Mouse (Mus musculus): Measurements from ENCODE around the gene Ttc7. TPM values are rescaled to one million over a fixed set of nuclear protein-coding genes. Genes with fewer than 3 reads are reported as not detected.

Ttc7 gene
- polyA plus RNA-seq (2015; fragmentation: Nextera tagmentation; extraction: Ambion mirVana) = 15.4 and 16.3 TPM in 2 replicates

DNA sequence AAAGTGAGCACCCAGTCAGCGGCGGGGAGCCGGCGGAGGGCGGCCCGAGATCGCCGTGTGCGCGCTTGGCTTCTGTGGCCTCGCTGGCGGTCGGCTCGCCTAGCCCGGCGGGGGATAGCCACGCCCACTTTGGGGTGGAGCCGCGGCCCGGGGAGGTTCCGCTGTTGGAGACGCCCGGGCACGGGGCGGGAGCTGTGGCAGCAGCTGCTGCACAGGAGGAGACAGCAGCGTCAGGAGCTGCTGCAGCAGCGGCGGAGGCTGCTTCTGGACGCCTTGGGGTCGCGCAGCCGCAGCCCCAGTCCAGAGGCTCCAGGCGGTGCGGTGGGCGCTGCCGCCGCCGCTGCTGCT is at the start of gene Ttc7:
Gene Ttc7 (plus strand): TSS at position 181 of the 348 bp plus-strand sequence.
- H3K27me3 ChIP-seq (ENCODE audit: insufficient read depth, low read length) = no peaks in the 10 kb centered on the region
- peak within 1 kb of the TSS; percentile 99 for H3K27ac ChIP-seq
- no peaks in the 10 kb centered on the region for H3K9me3 ChIP-seq (replicated peaks; ENCODE audit: low read length)
- no peak for TF ChIP-seq CTCF (IDR thresholded peaks at IDR 0.05; ENCODE audit: low read depth)
- no peaks in the 10 kb centered on the region for H3K36me3 ChIP-seq (ENCODE audit: insufficient read depth, low read length)
- peak within 1 kb of the TSS; percentile 80 for H3K4me3 ChIP-seq (replicated peaks; ENCODE audit: low read depth, low read length)
- ATAC-seq (replicated peaks; ENCODE audit: low FRiP score, low read depth) (peak; percentile 93), DNase-seq (ENCODE audit: low spot score) (peak; percentile 96)
- WGBS = under 1% methylated on average over 30 of the region's 38 CpGs
- peaks cover 5% of the 10 kb centered on the region for H3K4me1 ChIP-seq (replicated peaks; ENCODE audit: insufficient read depth, low read length)
- H3K4me2 ChIP-seq (ENCODE audit: low read length) = peak within 1 kb of the TSS; percentile 99
- H3K9ac ChIP-seq (ENCODE audit: low read depth, low read length) = peak within 1 kb of the TSS; percentile 91

DNA sequence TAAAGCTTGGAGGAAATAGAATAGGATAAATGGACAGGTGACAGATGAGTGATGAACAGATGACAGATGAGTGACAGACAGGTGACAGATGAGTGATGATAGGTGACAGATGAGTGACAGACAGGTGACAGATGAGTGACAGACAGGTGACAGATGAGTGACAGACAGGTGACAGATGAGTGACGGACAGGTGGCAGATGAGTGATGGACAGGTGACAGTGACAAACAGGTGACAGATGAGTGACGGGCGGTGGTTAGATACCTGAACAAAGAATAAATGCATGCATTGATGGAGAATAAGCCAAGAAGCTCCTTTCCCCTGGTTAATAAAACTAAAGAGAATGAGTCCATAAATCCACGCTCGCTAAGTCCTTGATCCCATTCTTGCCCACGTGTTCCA is 47.7 kb upstream of the Ttc7 start:
- DNase-seq (ENCODE audit: low spot score) (no peak), ATAC-seq (replicated peaks; ENCODE audit: low FRiP score, low read depth) (no peak)
- no peak for TF ChIP-seq CTCF (IDR thresholded peaks at IDR 0.05; ENCODE audit: low read depth)
- no peaks in the 10 kb centered on the region for H3K9me3 ChIP-seq (replicated peaks; ENCODE audit: low read length)
- no peak overlapping the region for H3K4me3 ChIP-seq (replicated peaks; ENCODE audit: low read depth, low read length)
- no peak overlapping the region for H3K4me2 ChIP-seq (ENCODE audit: low read length)
- no peaks in the 10 kb centered on the region for H3K36me3 ChIP-seq (ENCODE audit: insufficient read depth, low read length)
- no peaks in the 10 kb centered on the region for H3K27me3 ChIP-seq (ENCODE audit: insufficient read depth, low read length)
- no peak overlapping the region for H3K9ac ChIP-seq (ENCODE audit: low read depth, low read length)
- no peak overlapping the region for H3K27ac ChIP-seq
- WGBS = 88% methylated on average over 6 of the region's 6 CpGs
- H3K4me1 ChIP-seq (replicated peaks; ENCODE audit: insufficient read depth, low read length) = no peaks in the 10 kb centered on the region

DNA sequence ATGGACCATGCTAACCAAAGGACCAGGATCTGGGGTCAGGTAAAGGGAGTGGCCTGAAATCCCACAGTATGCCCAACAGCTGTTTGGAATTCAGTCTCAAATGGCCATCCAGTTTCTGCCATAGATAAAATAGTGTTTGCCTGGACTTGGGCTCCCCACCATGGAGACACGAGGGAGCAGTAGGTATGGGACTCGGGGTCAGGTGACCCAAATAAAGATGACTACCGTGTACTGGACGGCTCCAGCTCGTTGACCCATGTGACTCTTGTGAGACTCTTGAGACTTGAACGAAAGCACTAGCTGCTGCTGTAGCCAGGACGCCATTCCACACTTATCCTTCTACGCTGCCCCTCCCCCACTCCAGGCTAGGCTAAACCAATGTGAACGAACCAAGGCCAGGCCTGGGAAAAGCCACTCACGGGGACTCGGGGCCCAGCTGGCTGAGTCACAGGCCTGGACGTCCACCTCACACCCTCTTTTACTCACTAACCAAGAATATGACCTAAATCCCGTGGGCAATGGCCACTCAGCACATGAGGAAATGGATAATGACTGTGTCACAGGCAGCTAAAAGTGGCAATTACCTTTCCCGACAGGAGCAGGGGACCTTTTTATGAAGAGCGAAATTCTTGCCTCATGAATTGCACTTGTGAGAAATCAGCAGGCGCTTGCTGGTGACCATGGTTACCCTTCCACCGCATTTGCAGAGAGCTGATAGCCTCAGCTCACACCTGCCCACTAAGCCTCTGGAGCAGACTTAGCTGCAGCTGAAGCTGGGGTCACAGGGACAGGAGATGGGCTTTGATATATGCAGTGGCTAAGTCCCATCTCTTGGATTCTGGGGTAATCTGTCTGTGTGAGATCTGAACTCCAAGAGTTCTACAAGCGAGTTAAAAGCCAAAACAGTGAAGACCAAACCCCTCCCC is 45.7 kb upstream of the Ttc7 start:
- Histone ChIP-seq H3K4me3 (replicated peaks; ENCODE audit: low read depth, low read length) (no peak overlapping the region), H3K36me3 (ENCODE audit: insufficient read depth, low read length) (no peaks in the 10 kb centered on the region), H3K27ac (no peak overlapping the region), H3K27me3 (ENCODE audit: insufficient read depth, low read length) (no peaks in the 10 kb centered on the region), H3K4me1 (replicated peaks; ENCODE audit: insufficient read depth, low read length) (no peaks in the 10 kb centered on the region), H3K9ac (ENCODE audit: low read depth, low read length) (no peak overlapping the region), H3K4me2 (ENCODE audit: low read length) (no peak overlapping the region), H3K9me3 (replicated peaks; ENCODE audit: low read length) (no peaks in the 10 kb centered on the region)
- ATAC-seq (replicated peaks; ENCODE audit: low FRiP score, low read depth) (no peak; the same call in 1 of the 2 replicates), DNase-seq (ENCODE audit: low spot score) (peak; percentile 31)
- 34% methylated on average over 18 of the region's 18 CpGs for WGBS
- TF ChIP-seq CTCF (IDR thresholded peaks at IDR 0.05; ENCODE audit: low read depth) = no peak

DNA sequence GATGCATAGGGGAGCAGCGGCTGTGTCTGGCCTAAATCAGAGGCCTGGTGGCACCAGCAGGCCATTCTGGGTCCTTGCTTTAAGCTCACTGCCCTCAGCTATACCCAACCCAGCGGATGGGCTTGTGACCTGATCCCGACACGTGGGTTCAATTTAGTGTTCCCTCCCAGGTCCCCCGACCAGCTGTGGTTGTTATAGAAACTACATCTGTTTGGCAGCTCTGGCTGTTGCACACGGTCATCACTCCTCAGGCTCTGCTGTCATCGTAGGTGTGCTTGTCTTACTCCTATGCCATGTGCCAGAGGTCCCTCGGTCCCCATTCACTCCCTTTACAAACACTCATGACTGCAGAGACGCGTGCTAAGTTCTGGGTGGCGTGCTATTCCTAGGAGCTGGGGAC is 44.9 kb upstream of the Ttc7 start:
- no peak overlapping the region for H3K9ac ChIP-seq (ENCODE audit: low read depth, low read length)
- no peak for DNase-seq (ENCODE audit: low spot score)

DNA sequence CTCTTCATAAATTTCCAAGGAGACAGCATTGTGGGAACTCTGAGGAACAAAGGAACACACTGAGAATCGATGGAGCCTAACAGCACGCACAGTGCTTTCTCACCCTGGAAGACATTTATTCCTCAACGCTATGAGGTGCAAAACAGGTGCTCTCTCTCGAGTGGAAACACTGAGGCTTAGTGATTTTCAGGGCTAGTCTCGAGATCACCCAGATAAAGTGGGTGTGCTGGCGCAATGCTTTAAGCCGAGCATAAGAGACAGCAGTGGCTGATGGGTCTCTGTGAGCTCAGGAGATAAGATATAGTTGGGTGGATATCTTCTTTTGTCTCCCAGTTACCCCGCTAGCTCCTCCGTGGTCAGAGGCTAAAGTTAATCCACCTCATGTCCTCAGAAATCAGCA is 36.6 kb upstream of the Ttc7 start:
- no peaks in the 10 kb centered on the region for H3K27me3 ChIP-seq (ENCODE audit: insufficient read depth, low read length)
- H3K9me3 ChIP-seq (replicated peaks; ENCODE audit: low read length) = no peaks in the 10 kb centered on the region
- DNase-seq (ENCODE audit: low spot score) (no peak), ATAC-seq (replicated peaks; ENCODE audit: low FRiP score, low read depth) (no peak)
- peaks cover 11% of the 10 kb centered on the region for H3K4me1 ChIP-seq (replicated peaks; ENCODE audit: insufficient read depth, low read length)
- H3K4me2 ChIP-seq (ENCODE audit: low read length) = no peak overlapping the region
- H3K27ac ChIP-seq = no peak overlapping the region
- no peak for TF ChIP-seq CTCF (IDR thresholded peaks at IDR 0.05; ENCODE audit: low read depth)
- 60% methylated on average over 9 of the region's 9 CpGs for WGBS
- no peak overlapping the region for H3K4me3 ChIP-seq (replicated peaks; ENCODE audit: low read depth, low read length)
- H3K9ac ChIP-seq (ENCODE audit: low read depth, low read length) = no peak overlapping the region
- H3K36me3 ChIP-seq (ENCODE audit: insufficient read depth, low read length) = no peaks in the 10 kb centered on the region

More for the DNA sequence above, 44.9 kb upstream of the Ttc7 start:
- Histone ChIP-seq H3K9me3 (replicated peaks; ENCODE audit: low read length) (no peaks in the 10 kb centered on the region), H3K4me3 (replicated peaks; ENCODE audit: low read depth, low read length) (no peak overlapping the region), H3K27ac (no peak overlapping the region), H3K36me3 (ENCODE audit: insufficient read depth, low read length) (no peaks in the 10 kb centered on the region), H3K27me3 (ENCODE audit: insufficient read depth, low read length) (no peaks in the 10 kb centered on the region), H3K4me1 (replicated peaks; ENCODE audit: insufficient read depth, low read length) (no peaks in the 10 kb centered on the region), H3K4me2 (ENCODE audit: low read length) (no peak overlapping the region)
- no peak for ATAC-seq (replicated peaks; ENCODE audit: low FRiP score, low read depth)
- no peak for TF ChIP-seq CTCF (IDR thresholded peaks at IDR 0.05; ENCODE audit: low read depth)
- 77% methylated on average over 11 of the region's 11 CpGs for WGBS

DNA sequence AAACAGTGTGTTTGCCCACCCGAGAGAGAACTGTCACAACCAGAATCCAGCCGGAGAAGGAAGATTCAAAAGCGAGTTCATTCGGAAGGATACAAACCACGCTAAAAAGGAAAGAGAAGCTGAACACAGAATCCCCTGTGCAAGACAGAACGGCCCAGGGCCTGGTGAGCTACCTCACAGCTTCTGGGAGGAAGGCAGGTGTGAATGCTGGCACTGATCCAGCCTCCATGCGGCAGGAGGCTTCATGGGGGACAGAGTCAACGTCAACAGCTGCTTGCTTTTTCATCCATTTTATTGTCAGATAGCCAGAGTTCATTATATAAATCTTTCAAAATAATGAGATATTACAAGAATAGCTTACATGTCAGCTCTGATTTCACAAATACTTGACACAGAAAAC is 28.3 kb upstream of the Ttc7 start:
- Histone ChIP-seq H3K4me1 (replicated peaks; ENCODE audit: insufficient read depth, low read length) (no peaks in the 10 kb centered on the region), H3K4me2 (ENCODE audit: low read length) (no peak overlapping the region), H3K4me3 (replicated peaks; ENCODE audit: low read depth, low read length) (no peak overlapping the region), H3K9me3 (replicated peaks; ENCODE audit: low read length) (no peaks in the 10 kb centered on the region), H3K27me3 (ENCODE audit: insufficient read depth, low read length) (no peaks in the 10 kb centered on the region), H3K36me3 (ENCODE audit: insufficient read depth, low read length) (peaks cover 35% of the 10 kb centered on the region), H3K27ac (no peak overlapping the region), H3K9ac (ENCODE audit: low read depth, low read length) (no peak overlapping the region)
- ATAC-seq (replicated peaks; ENCODE audit: low FRiP score, low read depth) = no peak
- no peak for TF ChIP-seq CTCF (IDR thresholded peaks at IDR 0.05; ENCODE audit: low read depth)
- no peak for DNase-seq (ENCODE audit: low spot score)
- 77% methylated on average over 8 of the region's 8 CpGs for WGBS
